Mouse (Mus musculus) T-cell, adult 2 months (primary cell): ENCODE measurements around the gene 7530416G11Rik.
A peak's percentile ranks its signal among the peaks of the same experiment; 100 is the strongest.

Source experiments
- DNase-seq: peaks from one replicate; pipeline ENCODE4 v3.0.0; 2022; ENCODE audit warnings: low spot score

The 7530416G11Rik gene

GRCm38 (mm10) chr15:85479919-85480318 is 23.1 kb downstream of the 7530416G11Rik start:
- DNase-seq, result no peak

DNA sequence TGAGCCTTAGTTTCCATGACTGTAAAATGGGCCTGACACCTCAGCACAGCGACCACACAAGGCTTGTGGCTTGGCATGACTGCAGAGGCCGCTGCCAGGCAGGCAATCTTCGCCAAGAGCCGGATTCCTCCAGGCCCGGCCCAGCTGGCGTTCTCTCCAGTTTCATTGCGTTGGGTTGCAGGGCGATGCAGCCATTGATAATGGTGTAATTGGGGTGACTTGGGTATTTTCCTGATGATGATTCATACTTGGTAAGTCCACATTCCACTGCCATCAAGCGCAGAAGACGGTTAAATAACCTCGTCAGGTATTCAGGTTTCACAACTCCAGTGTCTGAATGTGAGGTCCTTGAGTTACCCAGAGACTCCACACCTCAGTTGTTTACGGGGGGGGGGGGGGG is 23.7 kb downstream of the 7530416G11Rik start:
- no peak for DNase-seq

GRCm38 (mm10) chr15:85477584-85477983 is 25.4 kb downstream of the 7530416G11Rik start:
- DNase-seq, result peak; percentile 62

DNA sequence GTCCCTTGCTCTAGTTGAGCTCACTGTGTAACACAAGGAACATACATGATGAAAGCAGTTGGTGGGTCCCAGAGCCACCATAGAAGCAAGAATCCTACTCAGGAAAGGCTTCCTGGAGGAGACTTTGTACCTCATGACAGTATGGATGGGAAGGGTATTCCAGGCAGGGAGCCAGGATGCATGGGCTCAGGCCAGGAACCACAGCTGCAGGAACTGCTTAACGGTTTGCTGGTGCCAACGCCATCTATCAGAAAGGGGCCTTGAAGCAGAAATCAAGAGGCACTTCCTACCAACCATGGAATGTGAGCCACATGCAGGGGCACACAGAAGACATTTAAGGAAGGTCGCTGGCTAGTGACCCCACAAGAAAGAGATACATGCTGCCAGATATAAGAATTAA is 28.3 kb downstream of the 7530416G11Rik start:
- no peak for DNase-seq

DNA sequence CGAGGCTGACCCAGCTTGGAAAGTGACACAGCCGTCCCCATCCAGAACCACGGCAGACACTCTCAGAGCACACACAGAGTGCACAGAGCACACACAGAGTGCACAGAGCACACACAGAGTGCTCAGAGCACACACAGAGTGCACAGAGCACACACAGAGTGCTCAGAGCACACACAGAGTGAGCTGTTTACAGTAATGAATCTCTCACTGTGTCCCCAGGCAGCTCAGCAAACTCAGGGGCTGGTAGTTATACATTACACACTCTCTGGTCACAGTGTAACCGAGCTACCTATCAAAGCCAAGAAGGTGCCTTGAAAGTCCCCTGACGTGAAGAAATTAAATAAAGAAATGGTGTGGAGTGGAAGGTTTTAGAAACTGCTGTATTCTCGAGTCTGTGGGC is 33.6 kb downstream of the 7530416G11Rik start:
- no peak for DNase-seq

DNA sequence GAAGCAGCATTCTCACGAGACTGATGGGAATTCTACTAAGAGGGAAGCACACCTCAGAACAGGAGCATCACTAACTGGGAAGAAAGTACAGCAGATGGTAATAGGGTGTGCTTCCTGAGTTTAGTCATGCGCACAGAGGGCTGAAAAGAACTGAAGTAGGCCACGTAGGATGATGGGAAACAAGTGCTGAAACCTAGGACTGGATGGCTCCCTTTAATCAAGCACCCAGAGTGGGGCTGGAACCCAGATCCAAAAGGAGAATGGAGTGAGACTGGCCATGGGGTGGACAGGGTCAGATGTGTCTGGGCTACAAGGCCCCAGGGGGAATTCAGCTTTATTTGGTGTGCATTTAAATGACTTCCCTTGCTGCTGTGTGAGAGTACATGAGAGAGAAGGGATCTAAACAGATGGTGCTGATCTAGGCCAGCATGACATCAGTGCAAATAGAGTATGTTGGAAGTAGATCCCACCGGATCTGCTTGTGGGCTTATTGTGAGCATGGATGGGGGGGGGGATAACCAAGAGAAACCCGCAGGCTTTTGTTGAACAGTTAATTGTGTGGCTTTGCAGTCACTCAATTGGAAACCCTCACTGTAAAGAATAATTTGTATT is 36.5 kb downstream of the 7530416G11Rik start:
- no peak for DNase-seq

DNA sequence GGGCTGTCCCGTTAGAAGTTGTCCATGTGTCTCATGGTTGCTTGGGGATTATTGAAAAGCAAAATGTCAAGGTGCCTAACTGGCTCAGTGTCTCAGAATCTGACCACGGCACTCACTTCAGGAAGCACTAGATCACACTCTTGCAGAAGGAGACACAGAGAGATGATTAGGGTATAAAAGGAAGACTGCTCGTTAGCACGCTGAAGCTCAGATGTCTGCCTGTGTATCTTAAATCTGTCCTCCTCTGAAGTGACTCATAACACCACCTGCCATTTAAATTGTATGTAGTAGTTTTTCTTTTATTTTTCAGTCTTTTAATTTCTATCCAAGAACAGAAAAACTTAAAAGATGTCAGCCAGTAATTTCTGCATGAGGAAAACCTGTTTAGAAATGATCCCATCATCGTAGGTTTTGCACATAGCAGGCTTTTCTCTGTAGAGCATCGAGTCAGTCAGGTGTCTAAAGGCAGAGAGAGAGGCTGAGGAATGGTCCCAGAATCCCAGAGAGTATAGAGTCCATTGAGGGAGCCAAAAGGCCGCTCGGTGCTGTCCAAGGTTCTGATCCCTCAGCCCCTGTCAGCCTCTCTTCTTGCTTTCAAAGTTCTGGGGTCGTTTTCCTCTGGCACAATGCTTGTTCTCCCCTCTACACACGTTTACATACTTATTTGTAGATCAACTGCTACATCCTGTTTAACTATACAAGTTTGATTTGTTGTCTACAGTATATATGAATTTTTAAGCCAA is 38.0 kb downstream of the 7530416G11Rik start:
- DNase-seq, result no peak

GRCm38 (mm10) chr15:85464190-85464589 is 38.8 kb downstream of the 7530416G11Rik start:
- no peak for DNase-seq

GRCm38 (mm10) chr15:85463027-85463790 is 39.8 kb downstream of the 7530416G11Rik start:
- DNase-seq, result no peak

- DNase-seq, result no peak
Measured at GRCm38 (mm10) chr15:85462138-85462537, 40.9 kb downstream of the 7530416G11Rik start.

DNA sequence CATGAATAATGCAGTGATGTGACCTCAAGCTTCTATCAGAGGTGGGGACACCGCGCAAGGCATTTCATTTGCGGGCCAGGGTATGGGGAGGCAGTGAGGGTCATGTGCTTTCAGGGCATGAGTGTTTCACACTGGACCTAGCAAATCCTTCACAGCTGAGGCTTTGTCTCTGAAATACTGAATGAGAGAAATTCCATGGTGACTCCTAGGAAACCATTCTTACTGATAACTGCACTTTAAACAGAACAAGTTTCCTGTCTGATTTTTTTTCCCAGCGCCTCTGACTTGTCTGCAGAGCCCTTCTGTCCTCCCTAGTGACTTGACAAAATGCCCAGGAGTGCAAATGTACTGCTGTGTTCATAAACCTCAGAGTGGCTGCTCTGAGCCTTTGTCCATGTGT is 41.5 kb downstream of the 7530416G11Rik start:
- no peak for DNase-seq

DNA sequence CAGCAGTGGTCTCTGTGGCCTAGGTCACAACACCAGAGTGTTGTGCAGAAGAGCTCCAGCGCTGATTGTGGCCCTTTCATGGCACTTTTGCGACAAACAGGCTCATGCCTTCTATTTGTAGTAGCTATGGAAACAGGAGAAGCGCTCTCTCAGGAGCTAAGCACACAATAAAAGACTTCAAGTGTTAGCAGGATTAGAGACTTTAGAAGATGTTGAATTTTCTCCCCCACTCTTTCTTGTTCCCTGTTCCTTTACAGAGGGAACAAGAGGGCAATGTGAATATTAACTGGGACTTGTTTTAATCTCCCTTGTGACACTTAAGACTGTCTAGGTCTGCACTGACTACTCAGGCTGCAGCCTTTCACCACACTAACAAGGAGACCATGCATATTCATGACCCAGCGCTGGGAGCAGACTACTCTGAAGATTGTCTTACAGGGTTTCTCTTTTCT is 44.4 kb downstream of the 7530416G11Rik start:
- no peak for DNase-seq

- no peak for DNase-seq
Measured at GRCm38 (mm10) chr15:85457838-85458237, 45.2 kb downstream of the 7530416G11Rik start.

DNA sequence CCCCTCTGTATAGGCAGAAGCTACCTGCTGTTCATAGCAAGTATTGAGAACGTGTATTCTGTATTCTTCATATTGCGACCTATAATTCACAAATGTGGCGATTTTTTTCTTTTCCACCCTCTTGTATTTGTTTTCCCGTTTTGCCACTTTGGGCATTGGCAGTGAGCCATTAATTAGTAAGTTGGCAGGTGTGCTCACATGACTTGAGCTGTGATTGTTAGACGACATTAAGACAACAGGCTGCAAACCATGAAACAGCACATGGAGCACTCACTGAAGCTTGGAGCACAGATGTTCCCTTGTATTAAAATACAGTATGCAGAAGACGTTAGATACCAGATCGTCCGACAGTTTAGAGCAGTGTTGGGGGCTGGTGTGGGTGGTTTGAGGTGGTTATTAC is 46.1 kb downstream of the 7530416G11Rik start:
- DNase-seq, result no peak

GRCm38 (mm10) chr15:85446652-85447051 is 56.4 kb downstream of the 7530416G11Rik start:
- DNase-seq, result no peak
